In genomic region chr6:141395926-141396325, GRCm38 (mm10) we compare ENCODE assay signal across 23 mouse cellular contexts.
DNase-seq lines count a peak whose midpoint lies in the region; ATAC-seq and TF ChIP-seq lines count a peak whose summit lies in the region.
"Had no signal": no experiment of that assay in that cellular context is flagged by ENCODE, and none has a peak within 500 bp of the region (broad histone marks: within the 10 kb centered on the region; RNA-seq: fewer than 3 reads in every experiment).

No protein-coding gene starts in this region.

- 48% methylated on average over 3 of the region's 3 CpGs for WGBS in embryonic facial prominence, embryonic 14.5 days
- WGBS in embryonic facial prominence, embryonic 10.5 days = 94% methylated on average over 3 of the region's 3 CpGs
- WGBS in intestine, embryonic 16.5 days = 43% methylated on average over 3 of the region's 3 CpGs
- 63% methylated on average over 3 of the region's 3 CpGs for WGBS in intestine, postnatal 0 days
- WGBS in limb, embryonic 14.5 days = 74% methylated on average over 3 of the region's 3 CpGs
- 94% methylated on average over 3 of the region's 3 CpGs for WGBS in limb, embryonic 10.5 days

- no peak for ATAC-seq in embryonic facial prominence, embryonic 14.5 days (ENCODE audit: low read depth)
- peak; percentile 45; the same call in 1 of the 2 replicates for ATAC-seq in intestine, embryonic 16.5 days
- no peak for ATAC-seq in intestine, postnatal 0 days
- no peak for ATAC-seq in limb, embryonic 14.5 days (ENCODE audit: low FRiP score, low read depth)
- ATAC-seq: activated CD4-positive, CD25-positive, alpha-beta regulatory T cell, adult 4 months; forebrain, embryonic 15.5 days; Patski had no signal

- H3K4me1 ChIP-seq in embryonic facial prominence, embryonic 14.5 days (ENCODE audit: control insufficient read depth, insufficient read depth, low read length) = peaks cover 21% of the 10 kb centered on the region
- peaks cover 6% of the 10 kb centered on the region; the same call in 1 of the 2 replicates for H3K4me1 ChIP-seq in embryonic facial prominence, embryonic 10.5 days
- peaks cover 14% of the 10 kb centered on the region; the same call in 1 of the 2 replicates for H3K4me1 ChIP-seq in intestine, embryonic 16.5 days (ENCODE audit: control insufficient read depth, insufficient read depth, low read length)
- H3K4me1 ChIP-seq in intestine, postnatal 0 days (replicated peaks; ENCODE audit: control insufficient read depth, insufficient read depth, low read length) = no peaks in the 10 kb centered on the region
- peaks cover 13% of the 10 kb centered on the region; the same call in 1 of the 2 replicates for H3K4me1 ChIP-seq in limb, embryonic 14.5 days (ENCODE audit: control insufficient read depth, insufficient read depth, low read length)
- H3K4me1 ChIP-seq in limb, embryonic 10.5 days = no peaks in the 10 kb centered on the region
- H3K4me1 ChIP-seq: forebrain, embryonic 15.5 days had no signal

- H3K36me3 ChIP-seq in embryonic facial prominence, embryonic 14.5 days (ENCODE audit: control insufficient read depth, insufficient read depth, low read length) = no peaks in the 10 kb centered on the region
- H3K36me3 ChIP-seq in embryonic facial prominence, embryonic 10.5 days (replicated peaks) = no peaks in the 10 kb centered on the region
- no peaks in the 10 kb centered on the region for H3K36me3 ChIP-seq in intestine, embryonic 16.5 days (ENCODE audit: control insufficient read depth, insufficient read depth, low read length)
- H3K36me3 ChIP-seq in intestine, postnatal 0 days (ENCODE audit: control insufficient read depth, insufficient read depth) = no peaks in the 10 kb centered on the region
- H3K36me3 ChIP-seq in limb, embryonic 14.5 days (ENCODE audit: control insufficient read depth, insufficient read depth, low read length) = no peaks in the 10 kb centered on the region
- H3K36me3 ChIP-seq in limb, embryonic 10.5 days = no peaks in the 10 kb centered on the region
- H3K36me3 ChIP-seq: embryonic facial prominence, embryonic 13.5 days; forebrain, embryonic 15.5 days; heart, embryonic 12.5 days; hindbrain, embryonic 10.5 days had no signal

- DNase-seq in embryonic facial prominence, embryonic 14.5 days (ENCODE audit: low spot score) = peak; percentile 82
- DNase-seq in embryonic facial prominence, embryonic 10.5 days (ENCODE audit: low spot score) = no peak
- DNase-seq in limb, embryonic 14.5 days (ENCODE audit: low spot score) = peak; percentile 62
- DNase-seq in limb, embryonic 10.5 days (ENCODE audit: low spot score) = no peak
- DNase-seq in NIH3T3 (ENCODE audit: low read depth) = peak; percentile 58
- no peak for DNase-seq in layer of hippocampus, adult 18-20 months (ENCODE audit: low spot score in 2 of 2)
- DNase-seq: adrenal gland, postnatal 14 days; B cell, adult 2 months; cerebellum, adult 11-12 months; cerebellum, adult 9-10 months; cerebellum, postnatal 25 days; gastrocnemius, postnatal 10 days; heart, adult 18-20 months; heart, postnatal 14 days had no signal

- TF ChIP-seq POLR2A in limb, embryonic 14.5 days (IDR thresholded peaks at IDR 0.05; ENCODE audit: borderline replicate concordance, extremely low read depth, insufficient read depth, insufficient read length) = no peak

- H3K27me3 ChIP-seq in embryonic facial prominence, embryonic 14.5 days (replicated peaks; ENCODE audit: control insufficient read depth, insufficient read depth, low read length) = no peaks in the 10 kb centered on the region
- no peaks in the 10 kb centered on the region for H3K27me3 ChIP-seq in embryonic facial prominence, embryonic 10.5 days (replicated peaks; ENCODE audit: low read depth, poor library complexity, severe bottlenecking)
- no peaks in the 10 kb centered on the region for H3K27me3 ChIP-seq in intestine, embryonic 16.5 days (replicated peaks; ENCODE audit: control insufficient read depth, insufficient read depth, low read length)
- H3K27me3 ChIP-seq in intestine, postnatal 0 days (replicated peaks; ENCODE audit: control insufficient read depth, insufficient read depth, low read length) = no peaks in the 10 kb centered on the region
- no peaks in the 10 kb centered on the region for H3K27me3 ChIP-seq in limb, embryonic 14.5 days (ENCODE audit: control insufficient read depth, insufficient read depth, low read length)
- H3K27me3 ChIP-seq in limb, embryonic 10.5 days (ENCODE audit: low read depth, poor library complexity, severe bottlenecking) = no peaks in the 10 kb centered on the region
- H3K27me3 ChIP-seq: embryonic facial prominence, embryonic 13.5 days; forebrain, embryonic 15.5 days; heart, embryonic 12.5 days; Patski had no signal

- H3K9ac ChIP-seq in embryonic facial prominence, embryonic 14.5 days (ENCODE audit: low read depth, low read length) = no peak overlapping the region
- no peak overlapping the region for H3K9ac ChIP-seq in intestine, embryonic 16.5 days (ENCODE audit: low read depth, low read length)
- no peak overlapping the region for H3K9ac ChIP-seq in intestine, postnatal 0 days (ENCODE audit: low read depth, low read length)
- no peak overlapping the region for H3K9ac ChIP-seq in limb, embryonic 14.5 days (ENCODE audit: low read depth, low read length, severe bottlenecking)
- H3K9ac ChIP-seq: embryonic facial prominence, embryonic 13.5 days; forebrain, embryonic 15.5 days; heart, embryonic 12.5 days; hindbrain, embryonic 14.5 days had no signal

- no peaks in the 10 kb centered on the region for H3K9me3 ChIP-seq in embryonic facial prominence, embryonic 14.5 days (ENCODE audit: control insufficient read depth, low read length)
- no peaks in the 10 kb centered on the region for H3K9me3 ChIP-seq in embryonic facial prominence, embryonic 10.5 days
- no peaks in the 10 kb centered on the region for H3K9me3 ChIP-seq in intestine, embryonic 16.5 days (ENCODE audit: control insufficient read depth, low read length)
- H3K9me3 ChIP-seq in intestine, postnatal 0 days (ENCODE audit: control insufficient read depth) = no peaks in the 10 kb centered on the region
- H3K9me3 ChIP-seq in limb, embryonic 14.5 days (ENCODE audit: control insufficient read depth, low read length) = no peaks in the 10 kb centered on the region
- no peaks in the 10 kb centered on the region for H3K9me3 ChIP-seq in limb, embryonic 10.5 days (replicated peaks)
- H3K9me3 ChIP-seq: embryonic facial prominence, embryonic 13.5 days; forebrain, embryonic 15.5 days; heart, embryonic 12.5 days; hindbrain, embryonic 10.5 days had no signal

- H3K4me2 ChIP-seq in embryonic facial prominence, embryonic 14.5 days (ENCODE audit: low read depth, low read length) = no peak overlapping the region
- H3K4me2 ChIP-seq in intestine, embryonic 16.5 days (ENCODE audit: low read depth, low read length) = no peak overlapping the region
- no peak overlapping the region for H3K4me2 ChIP-seq in intestine, postnatal 0 days (replicated peaks; ENCODE audit: low read depth)
- no peak overlapping the region for H3K4me2 ChIP-seq in limb, embryonic 14.5 days (replicated peaks; ENCODE audit: low read depth, low read length, severe bottlenecking)
- H3K4me2 ChIP-seq: embryonic facial prominence, embryonic 13.5 days; forebrain, embryonic 15.5 days; heart, embryonic 12.5 days; hindbrain, embryonic 14.5 days had no signal

- TF ChIP-seq CTCF in intestine, postnatal 0 days (IDR thresholded peaks at IDR 0.05; ENCODE audit: low read depth) = no peak

- no peak overlapping the region for H3K4me3 ChIP-seq in embryonic facial prominence, embryonic 14.5 days (ENCODE audit: low read depth, low read length)
- H3K4me3 ChIP-seq in embryonic facial prominence, embryonic 10.5 days = no peak overlapping the region
- H3K4me3 ChIP-seq in intestine, embryonic 16.5 days (ENCODE audit: low read length) = no peak overlapping the region
- H3K4me3 ChIP-seq in intestine, postnatal 0 days (ENCODE audit: low read depth, low read length) = no peak overlapping the region
- H3K4me3 ChIP-seq in limb, embryonic 14.5 days (replicated peaks; ENCODE audit: low read length) = no peak overlapping the region
- H3K4me3 ChIP-seq in limb, embryonic 10.5 days = no peak overlapping the region
- H3K4me3 ChIP-seq: embryonic facial prominence, embryonic 13.5 days; forebrain, embryonic 15.5 days; heart, embryonic 12.5 days; hindbrain, embryonic 10.5 days had no signal

- peak overlapping the region; percentile 42; the same call in 1 of the 2 replicates for H3K27ac ChIP-seq in embryonic facial prominence, embryonic 14.5 days (replicated peaks; ENCODE audit: low read depth, low read length)
- H3K27ac ChIP-seq in embryonic facial prominence, embryonic 10.5 days (replicated peaks) = no peak overlapping the region
- H3K27ac ChIP-seq in intestine, embryonic 16.5 days (ENCODE audit: low read length) = no peak overlapping the region
- H3K27ac ChIP-seq in intestine, postnatal 0 days (ENCODE audit: low read depth, low read length) = no peak overlapping the region
- 0 out of 2 replicates have a peak overlapping the region, but pooled peaks have one; percentile 16 for H3K27ac ChIP-seq in limb, embryonic 14.5 days (replicated peaks; ENCODE audit: low read depth, low read length)
- H3K27ac ChIP-seq in limb, embryonic 10.5 days = no peak overlapping the region
- H3K27ac ChIP-seq: forebrain, embryonic 15.5 days; hindbrain, embryonic 10.5 days; hindbrain, embryonic 14.5 days had no signal

Comparison
In these comparisons a context has a peak if more than half of its experiments do, and no peak if none do; other contexts are left out.
1. DNase-seq: peak in embryonic facial prominence, embryonic 14.5 days (single experiment), limb, embryonic 14.5 days (single experiment) and NIH3T3 (single experiment); none in embryonic facial prominence, embryonic 10.5 days (single experiment), limb, embryonic 10.5 days (single experiment) and layer of hippocampus, adult 18-20 months (0 of 2).
2. H3K27ac ChIP-seq: peak in embryonic facial prominence, embryonic 14.5 days (single experiment) and limb, embryonic 14.5 days (single experiment); none in embryonic facial prominence, embryonic 10.5 days (single experiment), intestine, embryonic 16.5 days (single experiment), intestine, postnatal 0 days (single experiment) and limb, embryonic 10.5 days (single experiment).